Mouse (Mus musculus): Measurements from ENCODE around the gene Exoc3l. TPM values are rescaled to one million over a fixed set of nuclear protein-coding genes. Genes with fewer than 3 reads are reported as not detected.
A peak's percentile ranks its signal among the peaks of the same experiment; 100 is the strongest.

Gene Exoc3l
- total RNA-seq, 2 experiments from 2014 or later = 1.4 TPM

DNA sequence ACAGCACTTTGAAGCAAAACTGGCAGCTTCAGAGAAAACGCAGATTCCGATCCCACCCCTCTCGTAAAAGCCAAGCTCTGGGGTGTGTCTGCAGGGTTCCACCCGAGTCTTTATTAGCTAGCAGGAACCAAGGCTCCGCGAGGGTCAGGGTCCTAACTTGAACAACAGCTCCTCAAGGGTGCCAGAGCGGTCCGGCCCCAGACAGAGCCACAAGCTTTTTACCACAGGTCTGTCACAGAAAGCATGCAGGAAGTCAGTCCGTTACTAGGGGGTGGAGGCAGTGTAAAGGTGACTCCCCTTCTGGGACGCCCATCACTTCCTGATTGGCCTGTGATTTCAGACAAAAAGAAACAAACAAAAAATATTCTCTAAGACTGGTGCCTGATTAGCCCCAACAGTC lies 30.8 kb downstream of the Exoc3l start:
- TF ChIP-seq CTCF (conservative IDR thresholded peaks at IDR 0.05) = no peak
- DNase-seq (ENCODE audit: low spot score in 2 of 2) = no peak
- Histone ChIP-seq H3K27ac (no peak overlapping the region), H3K4me3 (peak overlapping the region; percentile 71)

DNA sequence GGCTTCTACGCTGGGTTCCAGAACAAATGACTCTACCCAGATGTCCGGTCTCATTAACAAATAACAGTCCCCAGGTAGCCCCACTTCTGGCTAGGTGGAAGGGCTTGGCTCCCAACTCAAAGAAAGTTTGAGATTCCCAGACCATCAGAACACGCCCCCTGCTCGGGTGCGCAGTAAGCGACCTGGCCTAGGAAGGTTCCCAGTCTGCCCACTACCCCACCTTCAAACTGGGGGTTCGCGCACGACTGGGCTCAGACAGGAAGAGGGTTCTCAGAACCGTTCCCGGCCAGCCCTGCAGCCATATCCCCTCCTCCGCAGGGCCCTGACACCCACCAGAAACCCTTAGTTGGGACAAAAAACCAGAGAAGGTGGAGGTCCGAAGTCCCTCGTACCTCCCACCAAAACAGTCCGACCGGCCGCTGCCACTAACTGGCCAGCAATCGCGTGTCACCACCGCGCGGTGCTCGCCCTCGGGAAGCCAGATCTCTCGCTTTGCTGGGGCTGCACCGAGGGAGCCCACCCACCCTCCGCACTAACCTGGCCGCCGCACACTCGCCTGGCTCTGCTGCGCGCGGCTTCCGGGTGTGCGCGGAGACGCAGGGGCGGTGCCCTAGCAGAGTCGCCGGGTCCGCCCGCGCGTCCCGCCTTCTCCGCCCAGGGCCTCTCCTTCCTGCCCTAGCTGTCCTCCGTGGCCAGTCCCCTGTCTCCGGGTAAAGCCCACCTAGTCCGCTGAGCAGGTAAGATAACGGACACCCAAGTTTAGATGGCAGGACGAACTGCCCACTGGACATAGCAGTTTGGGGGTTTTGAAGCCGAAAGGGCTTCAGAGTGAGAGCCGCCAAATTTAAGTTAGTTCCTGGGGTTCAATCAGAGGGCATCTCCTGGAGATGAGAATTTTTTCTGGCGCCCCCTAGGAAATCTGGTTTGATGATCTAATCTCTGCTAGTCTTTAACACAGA lies 31.6 kb downstream of the Exoc3l start, which contains the start of the genes Tradd and Fbxl8:
Tradd (minus strand) TSS at position 586 of the 959 bp plus-strand sequence.
Fbxl8 (plus strand) TSS at position 625 of the 959 bp plus-strand sequence.
- H3K27ac ChIP-seq = peak within 1 kb of the TSS; percentile 59; the same call in 1 of the 2 replicates
- DNase-seq (ENCODE audit: low spot score in 2 of 2) = no peak

DNA sequence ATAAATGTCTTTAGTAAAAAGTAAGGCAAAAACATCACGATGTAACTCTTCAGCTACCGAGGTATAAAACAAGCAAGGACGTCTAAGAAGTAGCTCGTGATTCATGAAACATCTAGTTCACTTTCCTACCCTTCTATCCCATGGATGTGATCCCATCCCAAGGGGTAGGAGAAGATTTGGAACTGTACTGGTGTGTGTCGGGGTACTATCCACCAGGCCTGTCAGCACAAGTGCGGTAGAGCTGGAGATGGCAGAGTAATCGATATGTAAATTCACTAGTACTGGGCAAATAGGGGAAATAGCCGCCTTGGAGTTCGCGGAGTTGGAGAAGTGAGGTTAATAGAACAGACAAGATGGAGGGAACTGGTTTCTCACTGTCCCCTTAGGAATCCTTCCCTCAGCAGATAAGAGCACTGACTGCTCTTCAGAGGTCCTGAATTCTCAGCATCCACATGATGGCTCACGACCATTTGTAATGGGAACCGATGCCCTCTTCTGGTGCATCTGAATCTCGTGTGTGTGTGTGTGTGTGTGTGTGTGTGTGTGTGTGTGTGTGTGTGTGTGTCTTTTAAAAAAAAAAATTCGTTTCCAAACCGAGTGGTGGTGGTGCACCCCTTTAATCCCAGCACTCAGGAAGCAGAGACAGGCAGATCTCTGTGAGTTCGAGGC lies 32.5 kb downstream of the Exoc3l start:
- no peak overlapping the region for H3K27ac ChIP-seq
- TF ChIP-seq CTCF (conservative IDR thresholded peaks at IDR 0.05) = no peak
- H3K4me3 ChIP-seq = no peak overlapping the region
- DNase-seq (ENCODE audit: low spot score in 2 of 2) = no peak

More for the DNA sequence above, 31.6 kb downstream of the Exoc3l start, which contains the start of the genes Tradd and Fbxl8:
- TF ChIP-seq CTCF (conservative IDR thresholded peaks at IDR 0.05) = peak; percentile 32
- peak within 1 kb of the TSS; percentile 71 for H3K4me3 ChIP-seq

DNA sequence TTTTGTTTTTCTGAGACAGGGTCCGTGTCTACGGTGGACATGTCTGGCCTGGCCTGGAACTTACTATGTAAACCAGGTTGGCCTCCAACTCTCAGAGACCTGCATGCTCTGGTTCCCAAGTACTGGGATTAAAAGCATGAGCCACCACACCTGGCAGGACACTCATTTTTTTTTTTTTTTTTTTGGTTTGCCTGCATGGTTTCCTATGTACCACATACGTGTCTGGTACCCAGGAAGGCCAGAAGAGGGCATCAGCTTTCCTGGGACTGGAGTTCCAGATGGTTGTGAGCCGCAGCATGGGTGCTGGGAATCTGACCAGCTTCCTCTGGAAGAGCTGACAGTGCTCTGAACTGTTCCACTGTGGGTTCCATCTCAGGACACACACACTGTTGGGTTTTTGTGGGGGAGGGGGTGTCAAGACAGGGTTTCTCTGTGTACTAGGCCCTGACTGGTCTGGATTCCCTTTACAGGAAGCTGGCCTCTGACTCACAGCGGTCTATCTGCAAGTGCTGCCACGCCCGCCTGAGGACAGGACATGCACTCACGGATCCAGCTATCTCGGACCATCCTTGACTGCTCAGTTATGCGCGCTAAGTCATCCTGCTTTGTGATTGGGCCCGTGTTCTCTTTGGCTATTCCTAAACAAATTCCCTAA lies 34.4 kb downstream of the Exoc3l start:
- no peak for TF ChIP-seq CTCF (conservative IDR thresholded peaks at IDR 0.05)
- DNase-seq (ENCODE audit: low spot score in 2 of 2) = no peak
- Histone ChIP-seq H3K4me3 (no peak overlapping the region), H3K27ac (no peak overlapping the region)

DNA sequence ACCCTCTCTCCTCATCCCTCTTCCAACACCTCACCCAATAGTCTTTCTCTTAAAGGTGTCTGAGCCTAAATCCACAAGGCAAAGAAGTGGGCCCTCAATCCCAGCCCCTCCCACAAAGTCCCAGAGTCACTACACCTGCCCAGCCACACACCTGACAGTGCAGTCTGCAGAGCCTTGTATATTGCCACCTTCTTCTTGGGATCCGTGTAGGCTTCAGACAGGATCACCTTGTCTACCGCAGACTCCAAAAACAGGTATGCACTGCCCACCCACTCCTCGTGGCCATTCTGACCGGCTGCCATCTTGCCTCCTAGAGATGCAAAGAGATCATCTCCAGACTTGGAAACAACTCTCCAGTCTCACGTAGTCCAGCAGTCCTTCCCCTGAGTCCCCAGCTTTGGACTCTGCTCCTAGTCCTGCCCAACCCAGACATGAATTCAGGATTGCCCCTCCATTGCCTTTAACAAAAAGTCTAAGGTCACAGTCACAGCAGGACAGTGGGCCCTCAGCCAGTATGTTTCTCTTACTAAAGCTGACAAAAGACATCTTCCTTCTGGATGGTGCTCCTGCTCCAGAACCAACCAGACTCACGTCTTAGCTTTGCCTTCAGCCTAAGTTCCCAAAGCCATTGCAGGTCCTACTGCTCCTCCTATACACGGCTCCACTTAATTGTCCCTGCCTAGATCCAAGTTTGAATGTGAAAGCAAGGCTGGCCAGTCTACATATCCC lies 35.4 kb downstream of the Exoc3l start:
- no peak for TF ChIP-seq CTCF (conservative IDR thresholded peaks at IDR 0.05)
- Histone ChIP-seq H3K4me3 (no peak overlapping the region), H3K27ac (no peak overlapping the region)
- DNase-seq (ENCODE audit: low spot score in 2 of 2) = no peak

DNA sequence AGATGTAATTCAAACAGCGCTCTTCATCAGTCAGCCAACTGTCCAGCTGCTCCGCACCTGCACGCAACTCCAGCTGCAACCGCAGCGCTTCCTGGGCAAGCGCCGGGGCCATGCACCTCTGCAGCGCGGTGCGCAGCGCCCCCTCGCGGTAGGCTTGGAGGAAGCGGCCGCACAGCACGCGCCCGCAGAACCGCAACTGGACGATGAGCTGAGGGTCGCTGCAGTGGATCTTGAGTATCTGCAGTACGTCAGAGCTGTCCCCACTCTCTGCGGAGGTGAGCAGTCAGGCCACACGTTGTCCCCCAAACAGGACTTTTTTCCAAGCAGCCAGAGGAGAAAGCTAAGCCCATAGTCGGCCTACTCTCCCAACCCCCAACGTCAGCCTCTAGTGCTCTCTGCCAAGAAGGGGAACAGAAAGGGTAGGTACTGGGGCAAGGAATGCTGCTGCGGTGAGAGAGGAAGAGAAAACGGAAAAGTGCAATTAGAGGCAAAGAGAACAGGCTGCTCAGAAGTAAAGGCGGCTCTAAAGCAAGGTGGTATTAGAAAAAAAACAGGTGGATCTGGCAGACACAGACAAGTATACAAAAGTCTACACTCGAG lies 36.1 kb downstream of the Exoc3l start:
- TF ChIP-seq CTCF (conservative IDR thresholded peaks at IDR 0.05) = peak; percentile 98
- Histone ChIP-seq H3K4me3 (peak overlapping the region; percentile 47), H3K27ac (no peak overlapping the region)
- DNase-seq (ENCODE audit: low spot score in 2 of 2) = peak; percentile 41 to 75

DNA sequence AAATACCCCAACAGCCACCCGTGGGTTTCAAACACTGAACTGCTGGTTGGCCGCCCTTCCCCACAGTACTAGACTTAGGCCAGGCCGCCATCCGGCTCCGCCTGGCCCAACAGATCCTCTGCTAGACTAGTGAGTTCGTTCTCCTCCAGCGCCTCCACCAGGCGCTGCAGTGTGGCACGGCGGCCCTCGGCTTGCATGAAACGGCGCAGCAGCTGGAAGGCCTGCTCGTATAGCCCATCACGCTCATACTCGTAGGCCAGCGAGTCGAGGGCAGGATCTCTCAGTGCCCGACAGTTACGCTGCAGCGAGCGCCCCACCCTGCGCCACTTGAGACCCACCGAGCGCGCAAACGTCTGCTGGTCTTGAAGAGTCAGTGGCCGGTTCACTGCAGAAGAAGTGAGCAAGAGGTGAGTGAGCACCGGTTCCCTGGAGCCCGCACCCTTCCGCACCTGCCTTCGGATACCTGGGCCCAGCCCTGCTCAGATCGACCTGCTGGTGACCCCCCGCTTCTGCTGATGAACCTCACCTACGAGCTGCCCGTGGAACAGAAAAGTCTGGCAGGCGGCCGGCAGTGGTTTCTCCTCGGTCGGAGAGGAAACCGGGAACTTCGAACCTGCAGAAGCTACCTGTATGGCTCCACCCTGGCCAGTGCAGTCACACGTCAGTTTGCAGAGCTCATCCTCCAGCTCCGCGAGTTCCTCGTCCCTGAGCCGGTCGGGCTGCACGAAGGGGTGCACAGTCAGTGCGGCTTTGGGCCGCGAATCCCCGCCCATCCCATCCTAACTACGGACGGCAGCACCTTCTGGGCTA lies 36.8 kb downstream of the Exoc3l start:
- peak overlapping the region; percentile 47 for H3K4me3 ChIP-seq
- TF ChIP-seq CTCF (conservative IDR thresholded peaks at IDR 0.05) = peak; percentile 28
- H3K27ac ChIP-seq = no peak overlapping the region
- DNase-seq (ENCODE audit: low spot score in 2 of 2) = no peak

DNA sequence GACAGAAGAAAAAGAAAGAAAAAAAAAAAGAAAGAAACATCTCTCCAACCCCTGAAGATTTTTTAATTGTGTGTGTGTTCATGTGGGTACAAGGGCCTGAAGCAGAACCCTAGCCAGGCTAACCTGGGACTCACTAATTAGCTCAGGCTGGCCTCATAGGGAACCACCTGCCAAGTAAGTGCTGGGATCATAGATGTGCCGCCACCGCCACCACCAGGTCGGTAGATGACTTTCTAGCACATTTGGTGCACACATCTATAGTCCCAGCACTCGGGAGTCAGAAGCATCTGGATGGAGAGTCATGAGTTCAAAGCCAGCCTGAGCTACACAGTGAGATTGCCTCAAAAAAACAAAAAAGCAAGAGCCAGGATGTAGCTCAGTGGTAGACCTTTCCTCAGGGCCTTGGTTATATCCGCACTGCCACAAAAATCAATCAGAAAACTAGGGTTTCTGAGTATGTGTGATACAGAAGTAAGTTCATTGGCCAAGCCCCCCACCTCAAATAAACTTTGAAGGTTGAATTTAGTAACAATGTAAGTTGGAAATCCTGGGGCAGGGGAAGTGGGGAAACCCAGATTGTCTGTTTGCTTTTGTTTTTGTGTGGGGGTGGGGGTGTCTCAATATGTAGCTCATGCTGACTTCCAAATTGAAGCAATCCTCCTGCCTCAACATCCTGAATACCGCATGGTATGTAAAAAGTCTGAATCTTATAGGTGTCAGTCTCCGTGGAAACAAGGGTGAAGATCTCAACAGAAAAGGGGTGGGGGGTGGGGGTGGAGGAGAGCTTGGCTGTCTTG lies 38.4 kb downstream of the Exoc3l start:
- H3K27ac ChIP-seq = no peak overlapping the region
- no peak overlapping the region for H3K4me3 ChIP-seq
- DNase-seq (ENCODE audit: low spot score in 2 of 2) = no peak
- no peak for TF ChIP-seq CTCF (conservative IDR thresholded peaks at IDR 0.05)

DNA sequence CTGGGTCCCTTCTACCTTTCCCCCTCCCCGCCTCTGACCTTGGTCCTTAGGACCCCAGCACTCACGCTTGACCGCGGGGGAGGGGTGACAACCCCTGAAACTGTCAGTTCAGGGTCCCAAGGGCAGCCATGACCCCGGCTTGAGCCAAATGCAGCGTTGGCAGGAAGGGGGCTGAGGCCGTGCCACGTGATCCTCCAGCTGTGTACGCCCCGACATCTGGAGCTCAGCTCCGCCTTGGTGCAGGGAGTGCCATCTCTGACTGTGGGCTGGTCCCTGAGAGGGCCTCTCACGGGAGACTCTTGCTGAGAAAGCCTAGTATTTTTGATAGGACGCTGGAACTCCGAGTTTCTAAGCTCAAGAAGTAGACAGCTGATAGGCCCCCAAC lies 40.9 kb downstream of the Exoc3l start, which contains the start of gene B3gnt9:
B3gnt9 (minus strand) TSS at position 188 of the 385 bp plus-strand sequence.
- peak within 1 kb of the TSS; percentile 83 for H3K27ac ChIP-seq
- H3K4me3 ChIP-seq = peak within 1 kb of the TSS; percentile 86
- no peak for TF ChIP-seq CTCF (conservative IDR thresholded peaks at IDR 0.05)
- DNase-seq (ENCODE audit: low spot score in 2 of 2) = peak in 1 of 2 experiments; percentile 34
